Mouse (Mus musculus) ovary, adult 2 months (tissue): Measurements from ENCODE around the gene Nlgn1. TPM values are rescaled to one million over a fixed set of nuclear protein-coding genes. Genes with fewer than 3 reads are reported as not detected.

Experiments used
- polyA plus RNA-seq: library from polyadenylated mRNA; depleted of rRNA; stranded (reverse); fragments of >200 nt; gene quantifications from 2 replicates; pipeline ENCODE4 v1.2.3, GENCODE M21; 2012; rRNA removed

Gene Nlgn1
- polyA plus RNA-seq, result 0.41 and 0.44 TPM in 2 replicates

GRCm38 (mm10) chr3:26332400-26333238 is at the start of gene Nlgn1:
Nlgn1 (minus strand) TSS chr3:26332460.

